Mouse (Mus musculus) heart, embryonic 10.5 days (tissue): ENCODE results near the gene Gmcl1. TPM values are rescaled to one million over a fixed set of nuclear protein-coding genes. Genes with fewer than 3 reads are reported as not detected.

Experiments used
- DNase-seq: peaks from one replicate; pipeline ENCODE4 v3.0.0-alpha.2; 2017; ENCODE audit warnings: low spot score
- H3K27ac ChIP-seq: fragments of 300-500 bp; sonication (generic); 2 replicates; pipeline ENCODE4 v1.5.1; 2016; ENCODE audit warnings: mild to moderate bottlenecking
- H3K27me3 ChIP-seq: fragments of 300-500 bp; sonication (generic); 2 replicates; pipeline ENCODE4 v1.6.1; 2016; ENCODE audit warnings: mild to moderate bottlenecking; ENCODE audit not compliant: poor library complexity, insufficient read depth, severe bottlenecking
- H3K36me3 ChIP-seq: fragments of 300-500 bp; sonication (generic); 2 replicates; pipeline ENCODE4 v1.6.1; 2016; ENCODE audit warnings: mild to moderate bottlenecking, moderate library complexity
- H3K4me1 ChIP-seq: fragments of 300-500 bp; sonication (generic); 2 replicates; pipeline ENCODE4 v1.6.1; 2016; ENCODE audit warnings: mild to moderate bottlenecking
- H3K4me3 ChIP-seq: fragments of 300-500 bp; sonication (generic); 2 replicates; pipeline ENCODE4 v1.5.1; 2016; ENCODE audit warnings: mild to moderate bottlenecking, moderate library complexity
- H3K9me3 ChIP-seq: fragments of 300-500 bp; sonication (generic); 2 replicates; pipeline ENCODE4 v1.6.1; 2016; ENCODE audit warnings: mild to moderate bottlenecking, moderate library complexity
- WGBS: fragments of 180-500 bp; shearing (Covaris S2); methylation state at CpG from one replicate; pipeline ENCODE4 v1.1.7; 2016; 5-methylcytosine and 5-hydroxymethylcytosine counted together
- polyA plus RNA-seq: library from polyadenylated mRNA; unstranded; fragments of >200 nt; fragmentation: Nextera tagmentation; extraction: Ambion mirVana; gene quantifications from 2 replicates; pipeline ENCODE4 v1.2.1, GENCODE M21; 2016

The Gmcl1 gene
- polyA plus RNA-seq, 1 experiment from 2014 or later: 26.3 TPM

DNA sequence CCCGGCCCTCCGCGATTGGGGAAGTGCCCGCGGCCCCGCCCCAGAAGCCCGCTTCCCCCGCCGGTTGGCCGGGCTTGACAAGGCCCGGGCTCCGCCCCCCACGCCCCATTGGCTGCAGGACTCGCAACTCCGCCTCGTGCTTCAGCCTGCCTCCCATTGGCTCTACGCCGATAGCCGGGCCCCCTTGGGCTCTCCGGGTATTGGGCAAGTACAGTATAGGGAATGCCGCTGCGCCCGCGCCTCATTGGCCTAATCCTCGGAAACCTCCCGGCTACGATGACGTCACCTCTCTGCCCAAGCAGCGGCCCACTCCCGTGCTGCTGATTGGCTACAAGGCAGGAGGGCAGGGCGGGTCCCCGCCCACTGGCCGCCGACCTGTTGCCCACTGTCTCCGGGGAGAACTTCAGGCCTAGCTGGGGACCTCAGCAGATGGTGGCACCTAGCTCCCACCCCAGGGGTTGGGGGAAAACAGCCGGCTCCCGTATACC, 63.9 kb downstream of the Gmcl1 start:
- H3K4me3 ChIP-seq: peak overlapping the region; percentile 95
- H3K9me3 ChIP-seq: no peaks in the 10 kb centered on the region
- H3K27ac ChIP-seq: peak overlapping the region; percentile 85
- no peaks in the 10 kb centered on the region for H3K27me3 ChIP-seq
- DNase-seq: peak; percentile 100
- H3K4me1 ChIP-seq: peaks cover 15% of the 10 kb centered on the region
- under 1% methylated on average over 37 of the region's 37 CpGs for WGBS
- H3K36me3 ChIP-seq: peaks cover 33% of the 10 kb centered on the region

DNA sequence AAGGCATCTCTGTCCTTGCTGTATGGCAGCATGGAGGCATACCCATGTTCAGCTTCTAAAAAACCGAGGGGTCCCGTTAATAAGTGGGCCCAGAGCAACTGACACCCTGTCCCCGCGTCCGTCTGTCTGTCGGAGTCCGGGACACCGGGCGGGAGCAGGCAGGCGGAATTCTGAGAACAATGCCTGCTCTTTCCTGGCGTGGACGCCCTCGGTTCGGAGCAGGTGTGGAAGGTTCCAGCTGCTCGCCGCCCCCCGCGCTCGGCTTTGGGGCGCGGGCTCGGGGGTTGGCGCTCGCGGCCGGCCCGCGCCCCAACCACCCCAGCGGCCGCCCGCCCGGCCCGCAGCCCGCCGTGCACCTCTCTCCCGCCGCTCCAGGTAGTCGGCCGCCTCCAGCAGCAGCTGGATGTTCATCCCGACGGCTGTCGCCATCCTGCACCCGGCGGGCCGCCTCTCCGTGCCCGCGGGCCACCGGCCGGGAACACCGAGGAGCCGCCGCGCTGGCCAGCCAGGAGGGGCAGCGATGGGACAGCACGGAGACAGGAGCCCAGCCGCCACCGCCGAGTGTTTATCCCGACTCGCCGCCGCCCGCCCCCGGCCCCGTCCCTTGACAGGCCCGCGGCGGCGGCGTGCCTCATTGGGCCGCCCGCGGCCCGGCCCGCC, 64.5 kb downstream of the Gmcl1 start, which contains the start of gene Mxd1:
Gene Mxd1 (minus strand): TSS at position 582 of the 660 bp plus-strand sequence.
- Histone ChIP-seq H3K4me3 (peak within 1 kb of the TSS; percentile 95), H3K27ac (peak within 1 kb of the TSS; percentile 85), H3K36me3 (peaks cover 29% of the 10 kb centered on the region), H3K4me1 (peaks cover 15% of the 10 kb centered on the region), H3K27me3 (no peaks in the 10 kb centered on the region), H3K9me3 (no peaks in the 10 kb centered on the region)
- under 1% methylated on average over 44 of the region's 76 CpGs for WGBS
- no peak for DNase-seq

DNA sequence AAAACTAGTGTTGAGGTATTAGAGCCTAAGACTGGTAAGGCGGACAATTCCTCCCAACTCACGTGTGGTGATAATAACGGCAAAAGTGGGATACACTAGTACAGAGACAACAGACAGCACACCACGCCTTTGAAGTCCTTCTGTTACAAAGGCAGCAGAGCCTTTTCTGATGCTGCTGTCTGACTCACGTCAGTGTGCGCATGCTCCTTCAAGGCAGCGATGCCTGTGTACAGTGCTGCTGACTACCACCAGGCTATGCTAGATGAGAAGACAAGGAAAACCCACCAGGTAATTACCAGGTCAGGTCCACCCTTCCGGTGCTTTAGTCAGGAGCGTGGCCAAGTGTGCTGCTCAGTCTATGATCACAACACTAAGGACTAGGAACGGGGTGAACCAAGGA, 66.1 kb downstream of the Gmcl1 start:
- no peak for DNase-seq
- H3K4me1 ChIP-seq: peaks cover 15% of the 10 kb centered on the region
- H3K36me3 ChIP-seq: peaks cover 20% of the 10 kb centered on the region
- H3K27me3 ChIP-seq: no peaks in the 10 kb centered on the region
- no peak overlapping the region for H3K4me3 ChIP-seq
- WGBS: 90% methylated on average over 10 of the region's 10 CpGs
- no peaks in the 10 kb centered on the region for H3K9me3 ChIP-seq
- H3K27ac ChIP-seq: no peak overlapping the region

DNA sequence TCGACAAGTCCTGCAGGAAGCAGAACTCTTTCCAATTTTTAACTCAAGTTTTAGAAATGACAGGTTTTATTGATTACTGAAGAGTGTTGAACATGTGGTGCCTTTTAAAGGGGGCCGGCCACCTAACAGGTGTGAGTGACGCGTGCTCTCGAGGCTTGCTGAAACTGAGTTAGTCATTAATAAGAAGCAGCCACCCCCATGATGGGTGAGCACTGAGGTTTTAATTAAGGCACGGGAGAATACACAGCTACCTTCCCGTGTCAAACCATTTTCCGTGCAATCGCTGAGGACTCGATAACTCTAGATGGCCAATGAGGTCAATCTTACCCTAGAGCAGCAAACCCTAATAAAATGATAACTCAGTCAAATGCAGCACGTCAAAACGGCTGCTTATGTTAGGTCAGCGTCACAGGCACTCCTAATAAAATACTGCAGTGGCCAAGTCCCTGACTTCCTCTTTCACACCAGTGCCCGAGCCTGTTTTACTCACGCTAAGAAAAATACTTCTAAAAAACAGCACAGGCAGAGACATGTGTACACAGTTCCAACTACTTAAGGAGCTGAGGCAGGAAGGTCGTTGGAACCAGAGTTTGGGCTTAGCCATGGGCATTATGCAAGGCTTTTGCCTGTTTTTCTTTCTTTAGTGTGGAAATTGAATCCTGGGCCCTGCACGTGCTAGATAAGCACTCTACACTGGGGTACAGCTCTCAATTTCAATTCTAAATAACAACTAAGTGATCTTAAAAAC, 67.4 kb downstream of the Gmcl1 start:
- Histone ChIP-seq H3K4me3 (no peak overlapping the region), H3K9me3 (no peaks in the 10 kb centered on the region), H3K4me1 (peaks cover 15% of the 10 kb centered on the region), H3K27me3 (no peaks in the 10 kb centered on the region), H3K36me3 (peaks cover 18% of the 10 kb centered on the region; the same call in 1 of the 2 replicates), H3K27ac (no peak overlapping the region)
- DNase-seq: no peak
- 84% methylated on average over 17 of the region's 17 CpGs for WGBS

DNA sequence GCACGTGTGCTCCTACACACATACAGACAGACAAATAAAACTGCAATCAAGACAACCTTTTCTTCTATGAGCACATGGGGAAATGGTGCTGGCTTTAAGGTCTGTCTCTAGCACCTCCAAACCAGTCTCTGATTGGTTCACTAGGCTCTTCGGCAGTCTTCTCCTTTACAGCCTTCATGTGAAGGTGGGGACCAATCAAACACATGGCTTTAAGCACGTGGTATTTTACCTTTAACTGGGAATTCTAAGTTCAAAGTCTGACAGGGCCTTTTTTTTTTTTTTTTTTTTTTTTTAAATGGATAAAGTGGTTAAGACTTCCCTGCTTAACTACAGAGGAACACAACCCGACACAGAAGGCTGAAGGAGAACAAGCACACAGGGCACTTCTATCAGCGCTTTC, 68.1 kb downstream of the Gmcl1 start:
- no peaks in the 10 kb centered on the region for H3K27me3 ChIP-seq
- no peak overlapping the region for H3K4me3 ChIP-seq
- H3K4me1 ChIP-seq: peaks cover 15% of the 10 kb centered on the region
- no peak for DNase-seq
- peaks cover 21% of the 10 kb centered on the region; the same call in 1 of the 2 replicates for H3K36me3 ChIP-seq
- no peak overlapping the region for H3K27ac ChIP-seq
- WGBS: 82% methylated on average over 5 of the region's 5 CpGs
- no peaks in the 10 kb centered on the region for H3K9me3 ChIP-seq

DNA sequence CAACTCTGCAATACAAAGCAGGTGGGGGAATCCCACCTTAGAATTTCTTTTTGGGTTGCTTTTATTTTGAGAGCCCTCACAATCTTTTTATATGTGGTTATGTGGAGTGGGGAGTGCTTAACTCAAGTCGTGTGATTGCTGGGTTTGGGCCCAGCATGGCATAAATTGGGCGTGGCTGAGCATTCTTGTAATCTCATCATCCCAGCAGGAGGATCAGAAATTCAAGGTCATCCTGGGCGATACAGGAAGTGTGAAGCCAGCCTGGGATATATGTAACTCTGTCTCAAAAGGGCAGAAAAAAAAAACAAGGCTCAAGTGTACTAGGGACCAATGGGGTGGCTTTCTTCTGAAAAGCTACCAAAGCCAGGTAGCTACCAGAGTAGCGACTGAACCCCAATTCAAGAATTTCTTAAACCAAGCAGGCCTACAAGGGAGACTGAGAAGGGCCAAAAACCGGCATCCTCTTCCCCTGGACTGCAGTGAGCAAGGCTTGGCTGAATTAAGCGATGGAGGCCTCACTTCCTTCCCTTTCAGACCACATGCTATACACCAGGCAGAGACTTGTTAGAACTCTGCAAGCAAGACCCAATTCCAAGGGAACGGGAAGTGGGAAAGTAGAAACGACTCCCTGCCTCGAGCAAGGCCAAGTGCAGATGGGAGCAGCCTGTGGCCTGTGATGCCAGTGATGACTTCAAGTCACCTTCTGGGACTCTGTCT, 72.9 kb downstream of the Gmcl1 start:
- Histone ChIP-seq H3K36me3 (peaks cover 25% of the 10 kb centered on the region; the same call in 1 of the 2 replicates), H3K9me3 (no peaks in the 10 kb centered on the region), H3K4me1 (peaks cover 13% of the 10 kb centered on the region), H3K27ac (no peak overlapping the region), H3K4me3 (no peak overlapping the region), H3K27me3 (no peaks in the 10 kb centered on the region)
- 71% methylated on average over 9 of the region's 9 CpGs for WGBS
- DNase-seq: no peak

DNA sequence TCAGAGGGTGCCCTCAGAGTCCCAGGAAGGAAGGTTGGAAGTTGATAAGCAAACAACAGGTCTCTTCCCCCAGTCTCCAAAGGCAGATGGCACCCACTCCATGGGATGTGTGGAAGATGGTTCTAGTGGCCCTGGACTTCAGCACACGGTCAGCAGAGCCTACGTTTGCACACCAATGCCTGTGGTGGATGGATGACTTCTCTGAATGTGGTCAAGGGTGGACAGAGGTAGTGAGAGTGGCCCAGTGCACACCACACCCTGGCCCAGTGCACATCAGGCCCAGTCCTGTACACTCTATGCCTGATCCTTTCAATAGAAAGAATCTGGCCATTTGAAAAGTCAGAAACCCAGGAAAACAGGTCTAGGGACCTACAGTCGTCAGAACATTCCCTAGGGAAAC, 74.7 kb downstream of the Gmcl1 start:
- Histone ChIP-seq H3K36me3 (peaks cover 25% of the 10 kb centered on the region; the same call in 1 of the 2 replicates), H3K4me1 (peaks cover 16% of the 10 kb centered on the region), H3K9me3 (no peaks in the 10 kb centered on the region), H3K4me3 (no peak overlapping the region), H3K27ac (no peak overlapping the region), H3K27me3 (no peaks in the 10 kb centered on the region)
- WGBS: 88% methylated on average over 3 of the region's 3 CpGs
- no peak for DNase-seq

DNA sequence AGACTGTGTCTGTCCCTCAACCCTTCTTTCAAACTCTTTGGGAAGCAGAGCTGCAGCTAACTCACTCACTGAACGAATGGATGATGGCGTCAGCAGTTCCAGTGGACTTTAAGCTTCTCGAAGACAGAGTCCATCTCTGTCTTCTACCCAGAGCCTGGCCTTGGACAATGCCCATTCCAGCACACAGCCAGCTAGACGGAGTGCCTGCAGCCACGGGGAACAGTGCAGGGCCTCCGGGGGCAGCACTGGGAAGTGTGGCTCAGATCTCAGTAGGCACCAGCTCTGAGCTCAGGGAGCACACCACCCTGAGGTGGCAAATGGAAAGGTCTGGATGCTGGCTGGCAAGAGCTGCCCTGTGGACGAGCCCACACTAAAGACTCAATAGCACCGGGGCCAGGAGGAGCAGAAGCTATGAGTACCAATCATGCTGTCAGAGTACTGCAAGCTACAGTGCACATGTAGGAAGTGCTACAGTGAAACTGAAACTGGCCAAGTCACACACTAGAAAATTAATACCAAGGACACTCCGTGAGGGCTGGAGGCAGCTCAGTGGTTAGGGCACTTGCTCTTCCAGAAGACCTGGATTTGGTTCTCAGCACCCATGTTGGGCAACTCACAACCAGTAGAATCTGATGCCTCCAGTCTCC, 78.8 kb downstream of the Gmcl1 start:
- Histone ChIP-seq H3K4me1 (peaks cover 16% of the 10 kb centered on the region), H3K27ac (no peak overlapping the region), H3K36me3 (peaks cover 45% of the 10 kb centered on the region), H3K9me3 (no peaks in the 10 kb centered on the region), H3K27me3 (no peaks in the 10 kb centered on the region), H3K4me3 (no peak overlapping the region)
- 80% methylated on average over 9 of the region's 9 CpGs for WGBS
- DNase-seq: no peak

DNA sequence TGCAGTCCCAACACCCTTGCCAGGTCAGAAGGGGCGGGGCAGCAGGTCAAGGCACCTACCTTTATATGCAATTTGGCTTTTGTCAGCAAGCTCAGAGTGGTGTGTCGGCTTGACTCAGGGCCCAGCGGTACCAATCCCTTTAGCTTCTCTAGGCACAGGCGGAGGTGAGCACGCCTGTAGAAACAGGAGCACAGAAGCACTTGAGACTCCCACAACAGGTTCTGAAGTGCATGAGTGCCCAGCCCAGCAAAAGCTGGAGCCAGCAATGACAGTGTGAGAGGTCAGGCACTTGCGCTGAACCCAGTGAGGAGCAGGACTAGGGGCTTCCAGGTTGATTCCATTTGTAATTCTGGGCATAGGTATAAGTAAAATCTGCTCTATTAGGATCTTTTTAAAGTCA, 80.2 kb downstream of the Gmcl1 start:
- peaks cover 45% of the 10 kb centered on the region for H3K36me3 ChIP-seq
- no peak for DNase-seq
- peaks cover 16% of the 10 kb centered on the region for H3K4me1 ChIP-seq
- no peaks in the 10 kb centered on the region for H3K9me3 ChIP-seq
- 91% methylated on average over 6 of the region's 6 CpGs for WGBS
- H3K4me3 ChIP-seq: no peak overlapping the region
- H3K27me3 ChIP-seq: no peaks in the 10 kb centered on the region
- no peak overlapping the region for H3K27ac ChIP-seq

DNA sequence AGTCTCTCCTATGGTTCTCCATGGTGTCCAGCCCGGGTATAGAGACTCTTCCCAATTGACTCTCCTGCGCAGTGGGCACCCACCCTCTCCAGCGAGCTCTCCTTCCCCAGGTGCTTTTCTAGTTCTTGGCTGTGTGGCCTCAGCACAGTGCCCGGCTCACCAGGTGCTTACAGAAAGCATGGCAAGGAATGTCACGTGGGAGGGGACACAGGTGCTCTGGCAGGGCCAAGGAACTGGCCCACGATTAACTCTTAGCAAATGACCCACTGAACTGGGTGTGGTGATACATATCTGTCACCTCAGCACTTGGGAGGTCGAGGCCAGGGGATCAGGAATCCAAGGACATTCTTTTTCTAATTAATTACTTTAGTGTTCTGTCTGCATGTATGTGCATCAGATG, 87.0 kb downstream of the Gmcl1 start:
- Histone ChIP-seq H3K27me3 (peaks cover 6% of the 10 kb centered on the region; the same call in 1 of the 2 replicates), H3K4me3 (no peak overlapping the region), H3K36me3 (peaks cover 23% of the 10 kb centered on the region), H3K9me3 (no peaks in the 10 kb centered on the region), H3K4me1 (peaks cover 20% of the 10 kb centered on the region), H3K27ac (no peak overlapping the region)
- DNase-seq: no peak
- WGBS: 71% methylated on average over 7 of the region's 7 CpGs

DNA sequence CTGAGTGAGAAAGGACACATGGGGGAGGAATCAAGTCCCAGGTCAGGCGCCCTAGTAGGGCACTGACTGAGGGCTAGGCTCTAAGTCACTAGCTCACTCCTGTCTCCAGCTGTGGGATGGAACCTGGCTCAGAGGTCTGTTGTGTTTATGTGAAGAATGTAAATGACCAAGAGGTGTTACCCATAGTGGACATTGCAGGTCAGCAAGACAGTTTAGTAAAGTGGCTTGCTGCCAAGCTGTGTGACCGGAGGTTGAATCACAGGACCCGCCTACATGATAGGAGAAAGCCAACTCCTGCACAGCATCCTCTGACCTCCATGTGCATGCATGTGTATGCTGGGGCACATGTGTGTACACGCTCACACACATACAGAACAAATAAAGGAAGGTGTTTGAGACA, 87.6 kb downstream of the Gmcl1 start:
- Histone ChIP-seq H3K27me3 (peaks cover 7% of the 10 kb centered on the region; the same call in 1 of the 2 replicates), H3K36me3 (peaks cover 17% of the 10 kb centered on the region), H3K27ac (no peak overlapping the region), H3K4me1 (peaks cover 20% of the 10 kb centered on the region), H3K9me3 (no peaks in the 10 kb centered on the region), H3K4me3 (no peak overlapping the region)
- no peak for DNase-seq
- WGBS: 75% methylated on average over 4 of the region's 4 CpGs

DNA sequence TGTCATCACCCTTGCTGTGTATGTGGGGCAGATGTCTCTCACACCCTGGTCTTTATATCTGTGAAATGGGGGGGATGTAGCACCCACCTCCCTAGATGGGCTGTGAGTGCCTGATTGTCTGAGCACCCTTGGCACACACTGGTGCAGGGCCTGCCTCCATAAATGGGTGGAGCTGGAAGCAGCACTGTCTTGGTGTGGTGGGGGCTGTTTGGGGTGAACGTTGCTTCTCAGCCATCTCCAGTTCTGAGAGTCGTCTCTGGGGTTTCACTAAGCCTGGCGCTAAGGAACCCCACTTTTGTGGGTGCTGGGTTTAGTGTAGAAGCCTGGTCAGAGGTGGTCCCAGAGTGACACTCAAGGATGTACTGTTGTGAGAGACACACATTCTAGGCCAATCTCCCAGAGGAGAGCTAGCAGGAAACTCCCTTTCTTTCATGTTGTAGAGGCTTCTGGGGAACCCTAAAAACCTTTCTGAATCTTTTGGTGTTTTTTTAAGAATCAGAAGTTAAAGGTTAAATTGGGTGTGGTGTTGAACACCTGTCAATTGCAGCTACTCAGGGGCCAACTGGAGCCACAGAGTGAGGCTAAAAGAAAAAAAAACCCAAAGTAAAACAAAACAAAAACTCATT, 88.3 kb downstream of the Gmcl1 start:
- Histone ChIP-seq H3K36me3 (peaks cover 11% of the 10 kb centered on the region), H3K27ac (no peak overlapping the region), H3K4me1 (peaks cover 20% of the 10 kb centered on the region), H3K4me3 (no peak overlapping the region), H3K27me3 (peaks cover 7% of the 10 kb centered on the region; the same call in 1 of the 2 replicates), H3K9me3 (no peaks in the 10 kb centered on the region)
- 67% methylated on average over 3 of the region's 3 CpGs for WGBS
- DNase-seq: no peak
